Mouse (Mus musculus): ENCODE data around the gene Orai3. TPM values are rescaled to one million over a fixed set of nuclear protein-coding genes. Genes with fewer than 3 reads are reported as not detected.

The Orai3 gene
- total and polyA plus RNA-seq, 3 experiments: 10.3 to 16.9 (median 11.6) TPM

GRCm38 (mm10) chr7:127747559-127748234 is 21.9 kb upstream of the Orai3 start:
- Histone ChIP-seq H3K27ac (ENCODE audit: insufficient read depth, low read depth) (no peak overlapping the region), H3K9me3 (replicated peaks; ENCODE audit: low read length) (no peaks in the 10 kb centered on the region), H3K4me3 (replicated peaks in 1 of 3; ENCODE audit: low read depth in 2 of 3, low read length in 2 of 3, poor library complexity in 1 of 3) (peak overlapping the region in 1 of 3 experiments; percentile 71), H3K79me2 (replicated peaks; ENCODE audit: control insufficient read depth, extremely low read depth, insufficient read depth, poor library complexity, severe bottlenecking) (no peaks in the 10 kb centered on the region), H3K9ac (ENCODE audit: insufficient read depth, low read depth) (no peak overlapping the region), H3K4me1 (ENCODE audit: control insufficient read depth in 1 of 2, insufficient read depth in 2 of 2) (peaks cover 4 to 18% of the 10 kb centered on the region in 2 experiments; a peak in 3 of 4 replicates), H3K36me3 (replicated peaks in 1 of 2; ENCODE audit: control insufficient read depth in 1 of 2, insufficient read depth in 1 of 2, low read length in 1 of 2) (peaks cover 37 to 51% of the 10 kb centered on the region in 2 experiments), H3K4me2 (ENCODE audit: insufficient read depth, low read depth, poor library complexity, severe bottlenecking) (no peak overlapping the region), H3K27me3 (replicated peaks) (no peaks in the 10 kb centered on the region)
- dilution Hi-C loops (cut with MboI; ENCODE audit: extremely low pct_ligation_motif_present, extremely low pct_unique_long_range_greater_than_20kb, low sequenced_read_pairs): no loop called here
- no peak for DNase-seq (ENCODE audit: extremely low read depth)
- in situ Hi-C loops (cut with MboI; ENCODE audit: low pct_ligation_motif_present, low pct_unique_long_range_greater_than_20kb, low sequenced_read_pairs): no loop called here
- TF ChIP-seq ETS1 (conservative IDR thresholded peaks at IDR 0.05; ENCODE audit: low read depth, low read length) (no peak), POLR2A (IDR thresholded peaks at IDR 0.05; ENCODE audit: low read depth, low read length) (no peak), EP300 (IDR thresholded peaks at IDR 0.05; ENCODE audit: low read length) (no peak), NELFE (IDR thresholded peaks at IDR 0.05; ENCODE audit: low read depth, low read length) (no peak), ELF1 (IDR thresholded peaks at IDR 0.05; ENCODE audit: low read depth, low read length) (no peak), USF1 (IDR thresholded peaks at IDR 0.05; ENCODE audit: low read depth, low read length) (no peak), CHD1 (IDR thresholded peaks at IDR 0.05; ENCODE audit: low read depth, low read length) (no peak), CHD2 (IDR thresholded peaks at IDR 0.05; ENCODE audit: low read length) (no peak), RCOR1 (conservative IDR thresholded peaks at IDR 0.05; ENCODE audit: low read depth, low read length) (no peak), JUN (IDR thresholded peaks at IDR 0.05; ENCODE audit: insufficient read depth, low read depth, low read length) (no peak), MXI1 (IDR thresholded peaks at IDR 0.05; ENCODE audit: low read depth, low read length) (no peak), ZNF384 (IDR thresholded peaks at IDR 0.05; ENCODE audit: low read depth, low read length) (no peak), PAX5 (IDR thresholded peaks at IDR 0.05; ENCODE audit: low read length) (no peak), JUND (conservative IDR thresholded peaks at IDR 0.05; ENCODE audit: low read depth, low read length) (no peak)

GRCm38 (mm10) chr7:127748235-127748560 is 21.4 kb upstream of the Orai3 start:
- Histone ChIP-seq H3K27me3 (replicated peaks) (no peaks in the 10 kb centered on the region), H3K27ac (ENCODE audit: insufficient read depth, low read depth) (no peak overlapping the region), H3K4me3 (replicated peaks in 1 of 3; ENCODE audit: low read depth in 2 of 3, low read length in 2 of 3, poor library complexity in 1 of 3) (no peak overlapping the region), H3K36me3 (replicated peaks in 1 of 2; ENCODE audit: control insufficient read depth in 1 of 2, insufficient read depth in 1 of 2, low read length in 1 of 2) (peaks cover 42 to 56% of the 10 kb centered on the region in 2 experiments), H3K9ac (ENCODE audit: insufficient read depth, low read depth) (no peak overlapping the region), H3K4me2 (ENCODE audit: insufficient read depth, low read depth, poor library complexity, severe bottlenecking) (no peak overlapping the region), H3K9me3 (replicated peaks; ENCODE audit: low read length) (no peaks in the 10 kb centered on the region), H3K79me2 (replicated peaks; ENCODE audit: control insufficient read depth, extremely low read depth, insufficient read depth, poor library complexity, severe bottlenecking) (no peaks in the 10 kb centered on the region), H3K4me1 (ENCODE audit: control insufficient read depth in 1 of 2, insufficient read depth in 2 of 2) (peaks cover 4 to 23% of the 10 kb centered on the region in 2 experiments; a peak in 3 of 4 replicates)
- TF ChIP-seq ZNF384 (IDR thresholded peaks at IDR 0.05; ENCODE audit: low read depth, low read length) (no peak), HCFC1 (IDR thresholded peaks at IDR 0.05; ENCODE audit: low read depth, low read length) (no peak), GABPA (IDR thresholded peaks at IDR 0.05; ENCODE audit: insufficient replicate concordance, low read depth, low read length) (no peak), ETS1 (conservative IDR thresholded peaks at IDR 0.05; ENCODE audit: low read depth, low read length) (no peak), ZMIZ1 (IDR thresholded peaks at IDR 0.05; ENCODE audit: low read depth, low read length) (no peak), TBP (conservative IDR thresholded peaks at IDR 0.05; ENCODE audit: low read depth, low read length) (no peak), RCOR1 (conservative IDR thresholded peaks at IDR 0.05; ENCODE audit: low read depth, low read length) (no peak), RAD21 (IDR thresholded peaks at IDR 0.05; ENCODE audit: low read depth, low read length) (no peak), BHLHE40 (IDR thresholded peaks at IDR 0.05; ENCODE audit: low read depth, low read length) (no peak), CHD1 (IDR thresholded peaks at IDR 0.05; ENCODE audit: low read depth, low read length) (no peak), POLR2A (IDR thresholded peaks at IDR 0.05; ENCODE audit: low read depth, low read length) (no peak), USF1 (IDR thresholded peaks at IDR 0.05; ENCODE audit: low read depth, low read length) (no peak), MAFK (IDR thresholded peaks at IDR 0.05; ENCODE audit: insufficient replicate concordance, low read length) (no peak), ZC3H11A (IDR thresholded peaks at IDR 0.05; ENCODE audit: low read depth, low read length) (no peak), CTCF (conservative IDR thresholded peaks at IDR 0.05 in 1 of 2, IDR thresholded peaks at IDR 0.05 in 1 of 2; ENCODE audit: low read depth in 2 of 2, low read length in 2 of 2) (no peak), SIN3A (IDR thresholded peaks at IDR 0.05; ENCODE audit: low read length) (no peak)
- no peak for DNase-seq (ENCODE audit: extremely low read depth)
- dilution Hi-C loops (cut with MboI; ENCODE audit: extremely low pct_ligation_motif_present, extremely low pct_unique_long_range_greater_than_20kb, low sequenced_read_pairs) (no loop called here), in situ Hi-C loops (cut with MboI; ENCODE audit: low pct_ligation_motif_present, low pct_unique_long_range_greater_than_20kb, low sequenced_read_pairs) (no loop called here)

All from CH12.LX (cell line).